Mouse (Mus musculus) natural killer cell, adult 2 months (primary cell): ENCODE data around the gene Mogat2.

Experiments
- DNase-seq, 2 experiments: peaks; one replicate each; pipeline ENCODE4 v3.0.0; 2022; ENCODE audit warnings: low spot score in 2 of 2

Mogat2 gene

DNA sequence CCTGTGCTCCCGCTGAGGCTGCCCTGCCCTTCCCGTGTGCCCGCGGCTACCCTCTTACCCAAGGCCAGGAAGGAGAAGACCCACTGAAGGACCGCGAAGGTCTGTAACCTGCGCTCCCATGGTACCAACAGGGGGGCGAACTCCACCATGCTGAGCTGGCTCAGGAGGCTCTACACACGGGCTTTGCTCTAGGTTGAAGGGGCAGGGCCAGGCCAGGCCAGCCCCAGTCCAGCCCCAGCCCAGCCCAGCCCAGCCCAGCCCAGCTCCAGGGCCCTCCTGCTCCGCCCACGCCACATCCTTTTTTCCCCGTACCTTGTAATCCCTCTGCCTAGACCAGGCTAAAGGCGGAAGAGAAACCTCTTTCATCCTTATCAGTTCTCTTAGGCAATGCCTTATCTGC is at the start of gene Mogat2:
TSS of gene Mogat2 (minus strand) at position 203 of the 400 bp plus-strand sequence.
- no peak for DNase-seq

- DNase-seq: no peak
These were observed 48.9 kb upstream of the Mogat2 start for GRCm38 (mm10) chr7:99287287-99287686.

- DNase-seq: no peak
These were observed 41.2 kb upstream of the Mogat2 start for GRCm38 (mm10) chr7:99279586-99279985.

GRCm38 (mm10) chr7:99278309-99278708 is 39.9 kb upstream of the Mogat2 start:
- no peak for DNase-seq

GRCm38 (mm10) chr7:99276679-99277078 is 38.3 kb upstream of the Mogat2 start:
- DNase-seq: no peak

DNA sequence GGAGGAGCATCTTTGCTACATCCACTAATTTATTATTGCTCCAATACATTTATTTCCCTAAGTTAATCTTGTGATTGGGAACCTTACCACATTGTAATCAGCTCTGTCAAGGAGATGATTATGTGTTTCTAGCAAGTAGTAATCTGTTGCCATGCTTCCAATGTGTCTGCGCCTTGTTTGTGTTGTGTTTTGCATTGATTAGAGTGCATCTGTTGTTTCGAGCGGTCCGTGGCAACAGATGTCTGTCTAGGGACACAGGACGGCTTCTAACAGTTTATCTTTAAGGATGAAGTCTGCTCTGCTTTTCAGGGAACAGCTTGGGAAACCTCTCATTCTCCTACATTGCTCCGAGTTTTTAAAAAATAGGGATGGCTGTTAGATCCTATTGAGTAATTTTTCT is 36.7 kb upstream of the Mogat2 start:
- no peak for DNase-seq

DNA sequence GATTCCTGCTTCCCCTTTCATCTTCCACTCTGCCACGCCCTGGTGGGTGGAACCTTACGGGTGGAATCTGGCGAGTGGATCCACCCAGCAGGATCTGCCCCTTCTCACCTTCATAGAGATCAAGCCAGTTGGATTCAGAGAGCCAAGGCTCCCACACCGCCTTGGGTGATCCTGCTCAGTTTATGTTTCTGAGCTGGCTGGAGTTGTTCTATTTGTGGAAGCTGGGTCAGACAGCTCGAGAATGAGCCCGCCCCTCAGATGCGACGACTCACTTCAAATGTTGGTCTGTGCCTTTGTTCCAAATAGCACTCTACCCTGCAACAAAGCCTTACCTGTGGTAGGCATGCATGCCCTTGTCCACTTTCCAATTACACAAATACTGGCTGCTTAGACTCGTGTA is 33.2 kb upstream of the Mogat2 start:
- DNase-seq: no peak

DNA sequence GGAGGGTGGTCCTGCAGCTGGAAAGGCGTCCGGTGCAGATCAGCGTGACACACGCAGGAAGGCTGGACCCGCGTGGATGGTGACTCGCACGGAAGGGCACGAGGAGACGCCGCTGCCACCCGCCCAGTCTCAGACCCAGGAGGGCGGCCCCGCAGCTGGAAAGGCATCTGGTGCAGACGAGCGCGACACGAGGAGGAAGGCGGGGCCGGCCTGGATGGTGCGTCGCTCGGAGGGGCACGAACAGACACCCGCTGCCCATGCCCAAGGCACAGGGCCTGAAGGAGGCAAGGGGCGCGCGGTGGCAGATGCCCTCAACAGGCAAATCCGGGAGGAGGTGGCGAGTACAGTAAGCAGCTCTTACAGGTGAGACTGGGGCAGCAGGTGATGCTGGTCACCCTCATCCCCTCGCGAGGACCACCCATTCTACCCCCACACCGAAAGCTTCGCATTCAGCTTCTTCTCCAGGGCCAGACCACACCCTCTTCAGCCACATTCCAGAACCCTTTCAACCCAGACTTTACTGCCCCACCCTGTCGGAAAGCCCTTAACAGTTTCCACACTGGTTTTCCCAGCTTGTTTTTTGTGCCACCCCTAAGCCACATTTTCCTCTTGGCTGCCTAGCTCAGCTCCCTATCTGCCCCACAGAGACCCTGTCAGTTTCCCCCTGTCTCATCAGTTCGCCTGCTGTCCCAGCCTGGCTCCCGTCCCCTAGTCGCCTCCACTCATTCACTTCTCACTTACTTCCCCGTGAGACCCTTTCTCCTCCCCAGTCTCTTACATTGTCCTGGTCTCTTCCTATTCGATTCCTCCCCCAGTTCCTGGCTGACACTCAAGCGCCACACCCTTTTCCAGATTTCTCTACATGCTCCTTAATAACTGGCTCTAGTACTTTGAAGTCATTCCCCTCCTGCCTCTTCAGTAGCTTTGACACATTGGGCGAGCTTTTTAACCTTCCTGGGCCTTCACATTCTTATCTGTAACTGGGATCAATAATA is 30.8 kb upstream of the Mogat2 start:
- DNase-seq: no peak

DNA sequence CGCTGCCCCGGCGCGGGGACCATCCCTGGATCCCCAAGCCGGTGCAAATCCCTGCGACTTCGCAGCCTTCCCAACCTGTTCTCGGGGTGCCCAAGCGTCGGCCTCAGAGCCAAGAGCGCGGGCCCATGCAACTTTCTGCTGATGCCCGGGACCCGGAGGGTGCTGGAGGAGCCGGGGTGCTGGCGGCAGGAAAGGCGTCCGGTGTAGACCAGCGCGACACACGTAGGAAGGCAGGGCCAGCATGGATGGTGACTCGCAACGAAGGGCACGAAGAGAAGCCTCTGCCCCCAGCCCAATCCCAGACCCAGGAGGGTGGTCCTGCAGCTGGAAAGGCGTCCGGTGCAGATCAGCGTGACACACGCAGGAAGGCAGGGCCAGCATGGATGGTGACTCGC is 30.1 kb upstream of the Mogat2 start:
- DNase-seq: no peak

DNA sequence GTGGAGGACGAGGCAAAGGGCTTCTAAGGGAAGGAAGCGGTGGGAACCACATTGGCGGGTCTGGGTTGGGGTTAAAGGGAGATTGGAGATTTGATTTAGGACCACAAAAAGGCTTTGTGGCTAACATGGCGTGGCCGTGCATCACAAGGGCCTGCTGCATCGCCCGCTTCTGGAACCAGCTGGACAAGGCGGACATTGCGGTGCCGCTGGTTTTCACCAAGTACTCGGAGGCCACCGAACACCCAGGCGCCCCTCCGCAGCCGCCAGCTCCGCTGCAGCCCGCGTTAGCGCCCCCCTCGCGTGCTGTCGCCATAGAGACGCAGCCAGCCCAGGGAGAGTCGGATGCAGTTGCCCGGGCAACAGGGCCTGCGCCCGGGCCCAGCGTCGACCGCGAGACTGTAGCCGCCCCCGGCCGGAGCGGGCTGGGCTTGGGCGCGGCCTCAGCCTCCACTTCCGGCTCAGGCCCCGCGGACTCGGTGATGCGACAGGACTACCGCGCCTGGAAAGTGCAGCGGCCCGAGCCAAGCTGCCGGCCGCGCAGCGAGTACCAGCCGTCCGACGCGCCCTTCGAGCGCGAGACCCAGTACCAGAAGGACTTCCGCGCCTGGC is 29.6 kb upstream of the Mogat2 start:
- DNase-seq: no peak

- DNase-seq: no peak
These were observed 29.0 kb upstream of the Mogat2 start, which contains the start of gene Map6 for GRCm38 (mm10) chr7:99267251-99267896. Gene Map6 (plus strand): TSS chr7:99267447.

GRCm38 (mm10) chr7:99264597-99264996 is 26.2 kb upstream of the Mogat2 start:
- no peak for DNase-seq

GRCm38 (mm10) chr7:99263509-99263908 is 25.1 kb upstream of the Mogat2 start:
- no peak for DNase-seq

GRCm38 (mm10) chr7:99261900-99262299 is 23.5 kb upstream of the Mogat2 start:
- no peak for DNase-seq

DNA sequence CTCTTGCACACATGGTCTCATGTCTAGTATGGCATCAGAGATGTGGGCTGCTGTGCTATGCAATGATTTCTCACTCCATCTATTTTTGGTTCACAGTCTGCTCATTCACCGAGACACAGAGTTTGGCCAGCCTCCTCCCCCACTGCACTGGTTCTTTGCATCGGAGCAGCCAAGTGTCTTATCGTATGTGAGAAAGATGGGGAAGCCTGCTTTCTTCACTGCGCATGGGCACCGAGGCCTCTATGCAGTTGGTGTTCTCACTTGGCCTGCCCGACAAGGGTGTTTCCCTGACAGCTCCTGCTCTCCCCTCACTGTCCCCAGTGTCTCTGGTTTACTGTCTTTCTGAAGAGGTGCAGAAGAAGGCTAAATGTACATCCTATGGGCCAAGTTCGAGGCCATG is 16.6 kb upstream of the Mogat2 start:
- DNase-seq: no peak

DNA sequence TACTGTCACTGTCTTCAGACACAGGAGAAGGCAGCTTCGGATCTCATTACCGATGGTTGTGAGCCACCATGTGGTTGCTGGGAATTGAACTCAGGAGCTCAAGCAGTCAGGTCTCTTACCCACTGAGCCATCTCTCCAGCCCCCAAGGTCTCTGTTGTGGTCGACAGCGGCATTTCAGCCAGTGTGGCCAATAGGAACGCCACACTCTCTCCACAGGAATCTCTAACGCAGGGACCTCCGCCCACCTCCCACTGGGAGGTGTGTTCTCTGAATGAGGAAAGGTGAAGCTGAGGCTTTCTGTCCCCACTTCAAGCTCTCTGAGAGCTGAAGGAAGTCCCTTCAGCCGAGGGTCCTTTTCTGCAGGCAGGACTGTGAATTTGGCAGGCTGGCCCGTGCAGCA is 12.0 kb upstream of the Mogat2 start:
- DNase-seq: no peak

DNA sequence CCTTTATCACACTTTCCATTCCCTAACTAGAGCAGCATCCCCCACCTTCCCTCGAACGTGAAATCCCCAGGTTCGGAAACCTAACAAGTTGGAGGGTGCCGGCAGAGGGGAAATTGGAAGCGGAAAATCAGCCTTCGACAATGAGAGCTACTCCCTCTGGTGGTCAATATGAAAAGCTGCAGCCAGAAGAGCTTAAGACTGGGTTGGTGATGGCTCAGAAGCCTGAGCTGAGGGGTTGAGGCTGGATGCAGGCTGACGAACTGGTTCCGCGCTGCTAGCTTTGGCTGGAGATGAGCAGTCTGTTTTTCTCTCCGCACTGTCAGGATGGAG is 11.1 kb upstream of the Mogat2 start:
- DNase-seq: peak; percentile 19

DNA sequence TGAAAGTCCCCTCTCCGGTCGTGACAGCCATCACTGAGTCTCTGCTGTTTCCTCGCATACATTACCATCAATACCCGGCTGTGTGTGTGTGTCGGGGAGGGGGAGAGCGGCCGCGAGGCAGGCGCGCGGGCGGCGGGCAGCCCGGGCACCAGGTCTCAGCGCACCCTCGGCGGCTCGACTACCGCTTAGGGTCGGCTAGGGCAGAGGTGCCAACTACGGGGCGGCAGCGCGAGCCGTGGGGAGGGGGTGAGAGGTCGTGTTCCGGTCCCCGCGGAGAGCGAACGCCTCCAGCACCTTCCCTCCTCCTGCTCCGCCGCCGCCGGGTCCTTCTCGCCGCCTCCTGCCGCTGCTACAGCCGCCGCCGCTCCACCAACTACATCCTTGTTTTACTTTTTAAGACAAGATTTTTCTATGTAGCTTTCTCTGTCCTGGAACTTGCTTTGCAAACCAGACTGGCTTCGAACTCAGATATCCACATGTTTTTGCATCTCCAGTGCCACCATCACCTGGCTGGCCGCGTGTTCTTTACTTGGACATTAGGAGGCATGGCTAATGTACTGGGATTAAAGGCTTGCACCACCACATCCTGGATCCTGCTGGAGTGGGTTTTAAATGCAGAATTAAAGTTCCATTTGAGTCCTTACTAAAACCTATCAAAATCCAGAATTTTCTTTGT is 10.6 kb upstream of the Mogat2 start:
- DNase-seq: no peak

GRCm38 (mm10) chr7:99248157-99248742 is 9.8 kb upstream of the Mogat2 start:
- no peak for DNase-seq

DNA sequence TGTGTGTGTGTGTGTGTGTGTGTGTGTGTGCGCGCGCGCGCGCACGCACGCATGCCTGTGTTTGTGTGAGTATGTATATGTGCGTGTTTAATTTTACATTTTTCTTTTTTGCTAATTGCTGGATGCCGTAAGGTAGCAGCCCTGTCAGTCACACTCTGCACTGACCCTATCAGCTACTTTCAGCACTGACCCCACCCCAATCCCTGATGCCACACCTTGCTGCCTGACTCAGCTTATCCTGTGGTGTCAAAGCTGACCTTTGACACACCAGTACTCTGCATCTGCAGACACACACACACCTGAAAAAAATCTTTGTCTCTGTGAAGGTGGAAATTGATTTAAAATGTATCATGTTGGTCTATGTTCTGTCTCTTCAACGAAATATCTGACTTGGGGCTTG is 3.7 kb upstream of the Mogat2 start:
- DNase-seq: no peak

DNA sequence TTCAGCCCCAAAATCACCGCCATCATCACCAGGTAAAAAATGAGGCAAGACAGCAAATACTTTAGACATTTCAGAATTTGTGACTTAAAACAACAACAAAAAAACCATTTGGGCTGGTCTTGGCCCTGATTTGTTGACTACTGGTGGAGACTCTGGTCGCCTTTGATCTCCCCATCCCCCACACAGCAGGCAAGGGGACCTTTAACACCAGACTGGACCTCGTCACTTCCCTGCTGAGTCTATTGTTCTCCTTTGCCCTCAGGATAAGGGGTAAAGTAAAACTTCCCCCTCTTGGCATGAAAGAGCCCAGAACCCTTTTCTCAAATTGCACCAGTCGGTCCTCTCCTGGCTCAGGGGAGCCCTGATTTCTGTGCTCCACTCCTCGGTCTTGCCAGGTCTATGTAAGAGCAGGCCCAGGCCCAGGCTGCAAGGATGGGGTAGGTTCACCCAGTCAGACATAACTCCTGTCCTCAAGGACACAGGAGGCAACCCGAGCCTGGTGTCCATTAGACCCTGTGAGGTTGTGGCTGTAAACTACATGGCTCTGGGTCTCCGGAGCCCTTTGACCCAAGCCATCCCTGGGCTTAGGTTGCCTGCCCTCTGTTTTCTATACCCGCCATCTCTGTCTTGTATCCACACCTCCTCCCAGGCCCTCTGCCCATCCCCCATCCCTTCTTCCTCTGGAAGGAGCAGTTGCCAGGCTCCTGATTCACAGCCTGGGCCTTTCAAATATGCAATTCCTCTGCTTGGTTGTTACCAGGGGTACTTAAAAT is 1.3 kb downstream of the Mogat2 start:
- no peak for DNase-seq
